Mouse (Mus musculus) liver, embryonic 11.5 days (tissue): ENCODE data around the gene Iqce. TPM values are rescaled to one million over a fixed set of nuclear protein-coding genes. Genes with fewer than 3 reads are reported as not detected.

ENCODE experiments used
- ATAC-seq: fragments of 200-750 bp; cut with Nextera tagmentation; replicated peaks from 2 replicates; pipeline ENCODE4 v1.8.0; 2017; ENCODE audit warnings: moderate number of reproducible peaks, mild to moderate bottlenecking, moderate TSS enrichment, moderate library complexity; ENCODE audit not compliant: low FRiP score
- DNase-seq: peaks from one replicate; pipeline ENCODE4 v3.0.0-alpha.2; 2017; ENCODE audit warnings: low spot score
- H3K27ac ChIP-seq: fragments of 300-500 bp; sonication (generic); 2 replicates; pipeline ENCODE4 v1.5.1; 2014; ENCODE audit warnings: mild to moderate bottlenecking, low read depth, low read length, control low read depth
- H3K27me3 ChIP-seq: fragments of 300-500 bp; sonication (generic); replicated peaks from 2 replicates; pipeline ENCODE4 v1.6.1; 2014; ENCODE audit warnings: low read length, mixed read lengths; ENCODE audit not compliant: control insufficient read depth, insufficient read depth
- H3K36me3 ChIP-seq: fragments of 300-500 bp; sonication (generic); 2 replicates; pipeline ENCODE4 v1.6.1; 2014; ENCODE audit warnings: mild to moderate bottlenecking, low read length, moderate library complexity, mixed read lengths; ENCODE audit not compliant: control insufficient read depth, insufficient read depth
- H3K4me1 ChIP-seq: fragments of 300-500 bp; sonication (generic); replicated peaks from 2 replicates; pipeline ENCODE4 v1.6.1; 2014; ENCODE audit warnings: low read length, mixed read lengths; ENCODE audit not compliant: control insufficient read depth, insufficient read depth
- H3K4me2 ChIP-seq: fragments of 300-500 bp; sonication (generic); 2 replicates; pipeline ENCODE4 v1.6.1; 2014; ENCODE audit warnings: mild to moderate bottlenecking, control low read depth, moderate library complexity
- H3K4me3 ChIP-seq: fragments of 300-500 bp; sonication (generic); 2 replicates; pipeline ENCODE4 v1.5.1; 2014; ENCODE audit warnings: low read depth, low read length, control low read depth
- H3K9ac ChIP-seq: fragments of 300-500 bp; sonication (generic); 2 replicates; pipeline ENCODE4 v1.6.1; 2014; ENCODE audit warnings: low read depth, low read length, control low read depth
- H3K9me3 ChIP-seq: fragments of 300-500 bp; sonication (generic); 2 replicates; pipeline ENCODE4 v1.6.1; 2016; ENCODE audit warnings: low read length, inconsistent platforms, mixed read lengths; ENCODE audit not compliant: control insufficient read depth
- WGBS: fragments of 180-500 bp; shearing (Covaris S2); extraction: QIAGEN DNeasy Blood & Tissue Kit; methylation state at CpG from one replicate; pipeline ENCODE4 v1.1.7; 2014; 5-methylcytosine and 5-hydroxymethylcytosine counted together
- polyA plus RNA-seq: library from polyadenylated mRNA; unstranded; fragments of >200 nt; fragmentation: Nextera tagmentation; extraction: Ambion mirVana; gene quantifications from 2 replicates; pipeline ENCODE4 v1.2.1, GENCODE M21; 2014

The Iqce gene
- polyA plus RNA-seq, 1 experiment from 2014 or later = 14.4 TPM

- peaks cover 9% of the 10 kb centered on the region; the same call in 1 of the 2 replicates for H3K4me1 ChIP-seq
- no peak for DNase-seq
- no peak overlapping the region; the same call in 1 of the 2 replicates for H3K9ac ChIP-seq
- ATAC-seq = peak; percentile 21; the same call in 1 of the 2 replicates
- peaks cover 34% of the 10 kb centered on the region for H3K27me3 ChIP-seq
- no peak overlapping the region for H3K27ac ChIP-seq
- WGBS = under 1% methylated on average over 22 of the region's 22 CpGs
- peak overlapping the region; percentile 43 for H3K4me3 ChIP-seq
- no peaks in the 10 kb centered on the region for H3K9me3 ChIP-seq
- H3K36me3 ChIP-seq = no peaks in the 10 kb centered on the region
- H3K4me2 ChIP-seq = peak overlapping the region; percentile 61
These were observed 33.1 kb upstream of the Iqce start for GRCm38 (mm10) chr5:140735297-140735696.

- no peaks in the 10 kb centered on the region for H3K36me3 ChIP-seq
- ATAC-seq = no peak
- 57% methylated on average over 3 of the region's 3 CpGs for WGBS
These were observed 31.2 kb upstream of the Iqce start for GRCm38 (mm10) chr5:140733336-140733735.

GRCm38 (mm10) chr5:140732195-140732594 is 30.0 kb upstream of the Iqce start:
- H3K4me1 ChIP-seq = peaks cover 10% of the 10 kb centered on the region; the same call in 1 of the 2 replicates
- H3K4me2 ChIP-seq = no peak overlapping the region
- H3K9ac ChIP-seq = no peak overlapping the region
- H3K27ac ChIP-seq = no peak overlapping the region
- 61% methylated on average over 4 of the region's 4 CpGs for WGBS
- H3K4me3 ChIP-seq = no peak overlapping the region
- DNase-seq (no peak), ATAC-seq (no peak)
- H3K27me3 ChIP-seq = peaks cover 33% of the 10 kb centered on the region
- no peaks in the 10 kb centered on the region for H3K9me3 ChIP-seq
- no peaks in the 10 kb centered on the region for H3K36me3 ChIP-seq

More at GRCm38 (mm10) chr5:140733336-140733735, 31.2 kb upstream of the Iqce start:
- Histone ChIP-seq H3K9me3 (no peaks in the 10 kb centered on the region), H3K4me3 (no peak overlapping the region), H3K27me3 (peaks cover 34% of the 10 kb centered on the region), H3K27ac (no peak overlapping the region), H3K4me2 (no peak overlapping the region), H3K9ac (no peak overlapping the region), H3K4me1 (peaks cover 9% of the 10 kb centered on the region; the same call in 1 of the 2 replicates)
- DNase-seq = no peak

- H3K4me1 ChIP-seq = peaks cover 17% of the 10 kb centered on the region
- ATAC-seq (no peak), DNase-seq (no peak)
- WGBS = 59% methylated on average over 11 of the region's 11 CpGs
- H3K27me3 ChIP-seq = peaks cover 23% of the 10 kb centered on the region
- H3K9ac ChIP-seq = no peak overlapping the region
- no peaks in the 10 kb centered on the region for H3K9me3 ChIP-seq
- no peak overlapping the region for H3K4me3 ChIP-seq
- H3K27ac ChIP-seq = no peak overlapping the region
- no peaks in the 10 kb centered on the region for H3K36me3 ChIP-seq
- H3K4me2 ChIP-seq = no peak overlapping the region
These were observed 29.0 kb upstream of the Iqce start for GRCm38 (mm10) chr5:140731040-140731797.

- no peak overlapping the region for H3K9ac ChIP-seq
- H3K4me1 ChIP-seq = peaks cover 12% of the 10 kb centered on the region
- H3K4me2 ChIP-seq = no peak overlapping the region
- 71% methylated on average over 17 of the region's 17 CpGs for WGBS
- H3K9me3 ChIP-seq = no peaks in the 10 kb centered on the region
- ATAC-seq (no peak), DNase-seq (no peak)
- H3K36me3 ChIP-seq = no peaks in the 10 kb centered on the region
- H3K27me3 ChIP-seq = no peaks in the 10 kb centered on the region; the same call in 1 of the 2 replicates
- no peak overlapping the region for H3K4me3 ChIP-seq
- no peak overlapping the region for H3K27ac ChIP-seq
These were observed 25.0 kb upstream of the Iqce start for GRCm38 (mm10) chr5:140726946-140727740.

GRCm38 (mm10) chr5:140726062-140726839 is 24.1 kb upstream of the Iqce start:
- Histone ChIP-seq H3K27ac (no peak overlapping the region), H3K9me3 (no peaks in the 10 kb centered on the region), H3K9ac (no peak overlapping the region), H3K27me3 (no peaks in the 10 kb centered on the region; the same call in 1 of the 2 replicates), H3K4me2 (no peak overlapping the region), H3K4me3 (no peak overlapping the region), H3K4me1 (peaks cover 12% of the 10 kb centered on the region), H3K36me3 (no peaks in the 10 kb centered on the region)
- WGBS = 81% methylated on average over 7 of the region's 7 CpGs
- ATAC-seq (peak; percentile 46; the same call in 1 of the 2 replicates), DNase-seq (no peak)

- H3K27ac ChIP-seq = no peak within 1 kb of the TSS
- ATAC-seq (no peak), DNase-seq (no peak)
- no peak within 1 kb of the TSS for H3K4me2 ChIP-seq
- H3K36me3 ChIP-seq = peaks cover 5% of the 10 kb centered on the region; the same call in 1 of the 2 replicates
- no peaks in the 10 kb centered on the region; the same call in 1 of the 2 replicates for H3K27me3 ChIP-seq
- H3K4me3 ChIP-seq = no peak within 1 kb of the TSS
- peaks cover 12% of the 10 kb centered on the region for H3K4me1 ChIP-seq
- no peaks in the 10 kb centered on the region for H3K9me3 ChIP-seq
- WGBS = 77% methylated on average over 13 of the region's 13 CpGs
- no peak within 1 kb of the TSS for H3K9ac ChIP-seq
These were observed 21.6 kb upstream of the Iqce start, which contains the start of gene Amz1 for GRCm38 (mm10) chr5:140723822-140724221. Gene Amz1 (plus strand): TSS chr5:140724127.

GRCm38 (mm10) chr5:140722121-140722520 is 19.9 kb upstream of the Iqce start:
- H3K4me1 ChIP-seq = peaks cover 9% of the 10 kb centered on the region
- no peaks in the 10 kb centered on the region for H3K9me3 ChIP-seq
- H3K27ac ChIP-seq = no peak overlapping the region
- no peak overlapping the region for H3K4me3 ChIP-seq
- no peak overlapping the region for H3K4me2 ChIP-seq
- H3K27me3 ChIP-seq = no peaks in the 10 kb centered on the region; the same call in 1 of the 2 replicates
- no peak for DNase-seq
- WGBS = 72% methylated on average over 3 of the region's 3 CpGs
- no peak overlapping the region for H3K9ac ChIP-seq
- H3K36me3 ChIP-seq = peaks cover 13% of the 10 kb centered on the region
- ATAC-seq = no peak
